Mouse (Mus musculus): ENCODE measurements around the gene Rras2. TPM values are rescaled to one million over a fixed set of nuclear protein-coding genes. Genes with fewer than 3 reads are reported as not detected.

Rras2 gene
- total RNA-seq, 1 experiment: 44.0 TPM

DNA sequence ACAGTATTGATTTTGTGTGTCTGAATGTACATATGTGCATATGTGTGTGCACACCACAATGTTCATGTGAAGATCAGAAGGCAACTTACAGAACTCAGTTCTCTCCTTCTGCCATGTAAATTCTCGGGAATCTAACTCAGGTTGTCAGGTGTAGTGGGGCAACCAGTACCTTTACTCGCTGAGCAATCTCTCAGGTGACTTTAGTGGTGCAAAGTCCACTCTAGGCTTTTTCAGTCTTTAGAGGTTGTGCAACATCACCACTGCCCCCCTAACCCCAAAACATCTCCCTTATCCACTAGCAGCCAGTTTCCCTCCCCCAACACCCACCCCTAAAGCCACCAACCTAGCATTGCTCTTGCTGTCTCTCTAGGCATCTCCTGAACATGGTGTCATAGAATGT lies 43.0 kb downstream of the Rras2 start:
- Histone ChIP-seq H3K4me1 (ENCODE audit: control insufficient read depth in 2 of 2, insufficient read depth in 2 of 2, low read length in 2 of 2, poor library complexity in 1 of 2) (peaks cover 6 to 17% of the 10 kb centered on the region in 2 experiments; a peak in 2 of 4 replicates), H3K36me3 (ENCODE audit: control insufficient read depth, insufficient read depth, low read length, poor library complexity, severe bottlenecking) (no peaks in the 10 kb centered on the region; the same call in 1 of the 2 replicates), H3K9ac (ENCODE audit: insufficient read depth, low read depth, low read length, poor library complexity, severe bottlenecking) (no peak overlapping the region), H3K27ac (ENCODE audit: insufficient read depth, low read depth, low read length, poor library complexity, severe bottlenecking) (no peak overlapping the region), H3K4me3 (ENCODE audit: insufficient read depth in 1 of 2, low read depth in 1 of 2, low read length in 2 of 2, poor library complexity in 1 of 2, severe bottlenecking in 1 of 2) (no peak overlapping the region), H3K9me3 (ENCODE audit: control insufficient read depth, insufficient read depth, low read depth, low read length) (no peaks in the 10 kb centered on the region)
- in situ Hi-C loops (cut with MboI; ENCODE audit: low sequenced_read_pairs in 2 of 2, unreplicated experiment in 2 of 2): no loop called here
- no peak for DNase-seq (ENCODE audit: low read depth, low spot score)
- no peak for TF ChIP-seq HCFC1 (IDR thresholded peaks at IDR 0.05; ENCODE audit: borderline replicate concordance, insufficient read depth, low read length)
- TF ChIP-seq ZNF384 (IDR thresholded peaks at IDR 0.05; ENCODE audit: low read depth, low read length): no peak

DNA sequence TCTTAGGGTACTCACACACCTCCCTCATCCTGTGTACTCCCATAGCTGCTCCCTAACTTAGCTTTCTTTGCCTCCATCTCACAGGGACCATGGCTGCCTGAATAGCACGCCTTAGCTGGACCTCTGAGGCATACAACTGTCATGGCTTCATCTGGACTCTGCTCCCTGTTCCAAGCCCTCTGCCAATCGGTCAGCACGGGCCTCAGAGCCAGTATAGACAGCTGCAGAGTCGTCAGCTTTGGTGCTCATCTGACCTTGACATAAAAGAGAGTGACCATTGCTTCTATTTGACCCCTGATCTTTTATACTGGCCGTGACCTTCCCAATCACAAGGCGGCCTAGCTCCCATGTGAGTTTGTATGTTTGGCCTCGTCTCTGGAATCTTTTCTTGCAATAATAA lies 43.4 kb downstream of the Rras2 start:
- Histone ChIP-seq H3K4me3 (ENCODE audit: insufficient read depth in 1 of 2, low read depth in 1 of 2, low read length in 2 of 2, poor library complexity in 1 of 2, severe bottlenecking in 1 of 2) (no peak overlapping the region), H3K4me1 (ENCODE audit: control insufficient read depth in 2 of 2, insufficient read depth in 2 of 2, low read length in 2 of 2, poor library complexity in 1 of 2) (peaks cover 6 to 16% of the 10 kb centered on the region in 2 experiments; a peak in 2 of 4 replicates), H3K9me3 (ENCODE audit: control insufficient read depth, insufficient read depth, low read depth, low read length) (no peaks in the 10 kb centered on the region), H3K9ac (ENCODE audit: insufficient read depth, low read depth, low read length, poor library complexity, severe bottlenecking) (no peak overlapping the region), H3K27ac (ENCODE audit: insufficient read depth, low read depth, low read length, poor library complexity, severe bottlenecking) (no peak overlapping the region), H3K36me3 (ENCODE audit: control insufficient read depth, insufficient read depth, low read length, poor library complexity, severe bottlenecking) (no peaks in the 10 kb centered on the region; the same call in 1 of the 2 replicates)
- in situ Hi-C loops (cut with MboI; ENCODE audit: low sequenced_read_pairs in 2 of 2, unreplicated experiment in 2 of 2): no loop called here
- TF ChIP-seq ZNF384 (IDR thresholded peaks at IDR 0.05; ENCODE audit: low read depth, low read length): no peak
- TF ChIP-seq HCFC1 (IDR thresholded peaks at IDR 0.05; ENCODE audit: borderline replicate concordance, insufficient read depth, low read length): no peak
- no peak for TF ChIP-seq MAFK (IDR thresholded peaks at IDR 0.05; ENCODE audit: insufficient read depth, low read depth, low read length)
- TF ChIP-seq ZC3H11A (IDR thresholded peaks at IDR 0.05; ENCODE audit: borderline replicate concordance, low read depth, low read length): no peak
- TF ChIP-seq CHD2 (IDR thresholded peaks at IDR 0.05; ENCODE audit: low read depth, low read length): no peak
- no peak for DNase-seq (ENCODE audit: low read depth, low spot score)

DNA sequence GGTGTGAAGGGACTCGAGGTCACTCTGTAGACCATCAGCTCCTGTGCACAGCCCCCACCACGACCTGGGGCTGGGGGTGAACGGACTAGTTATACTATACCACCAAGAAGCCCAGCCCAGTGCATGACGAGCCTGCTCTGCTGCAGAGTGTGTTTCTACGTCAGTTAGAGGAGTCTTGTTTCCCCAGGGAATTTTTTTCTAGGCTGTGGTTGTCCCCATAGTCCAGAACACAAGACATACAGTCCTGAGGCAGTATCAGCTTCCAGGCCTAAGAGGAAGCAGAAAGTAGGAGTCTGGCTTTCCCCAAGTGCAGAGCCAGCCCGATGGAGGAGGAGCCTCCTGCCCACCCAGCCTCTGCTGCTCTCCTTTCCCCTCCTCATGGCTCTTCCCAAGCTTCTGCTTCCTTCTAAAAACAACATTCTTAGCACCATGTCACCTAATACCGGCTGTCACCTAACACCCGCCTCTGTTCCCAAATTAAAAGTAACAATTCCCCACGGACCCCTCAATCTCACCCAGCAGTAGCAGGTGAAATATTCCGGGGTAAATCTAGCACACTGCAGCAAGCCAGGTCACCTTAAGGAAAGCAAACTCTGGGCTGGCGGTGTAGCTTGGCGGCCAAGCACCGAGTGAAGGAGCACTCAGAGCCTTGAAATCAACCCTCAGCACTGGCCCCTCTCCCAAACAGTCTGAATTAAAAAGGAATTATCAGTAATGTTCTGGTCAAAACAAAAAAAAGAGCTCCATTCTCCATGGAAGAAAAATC lies 45.5 kb downstream of the Rras2 start:
- in situ Hi-C loops (cut with MboI; ENCODE audit: low sequenced_read_pairs in 2 of 2, unreplicated experiment in 2 of 2): no loop called here
- Histone ChIP-seq H3K4me3 (ENCODE audit: insufficient read depth in 1 of 2, low read depth in 1 of 2, low read length in 2 of 2, poor library complexity in 1 of 2, severe bottlenecking in 1 of 2) (peak overlapping the region in 1 of 2 experiments; percentile 28; a peak in 1 of 4 replicates), H3K36me3 (ENCODE audit: control insufficient read depth, insufficient read depth, low read length, poor library complexity, severe bottlenecking) (no peaks in the 10 kb centered on the region; the same call in 1 of the 2 replicates), H3K9ac (ENCODE audit: insufficient read depth, low read depth, low read length, poor library complexity, severe bottlenecking) (no peak overlapping the region), H3K4me1 (ENCODE audit: control insufficient read depth in 2 of 2, insufficient read depth in 2 of 2, low read length in 2 of 2, poor library complexity in 1 of 2) (peaks cover 6 to 19% of the 10 kb centered on the region in 2 experiments; a peak in 2 of 4 replicates), H3K9me3 (ENCODE audit: control insufficient read depth, insufficient read depth, low read depth, low read length) (no peaks in the 10 kb centered on the region), H3K27ac (ENCODE audit: insufficient read depth, low read depth, low read length, poor library complexity, severe bottlenecking) (no peak overlapping the region)
- DNase-seq (ENCODE audit: low read depth, low spot score): no peak
- TF ChIP-seq HCFC1 (IDR thresholded peaks at IDR 0.05; ENCODE audit: borderline replicate concordance, insufficient read depth, low read length) (no peak), ZNF384 (IDR thresholded peaks at IDR 0.05; ENCODE audit: low read depth, low read length) (no peak), ZC3H11A (IDR thresholded peaks at IDR 0.05; ENCODE audit: borderline replicate concordance, low read depth, low read length) (no peak), CHD2 (IDR thresholded peaks at IDR 0.05; ENCODE audit: low read depth, low read length) (no peak), MAFK (IDR thresholded peaks at IDR 0.05; ENCODE audit: insufficient read depth, low read depth, low read length) (no peak)

DNA sequence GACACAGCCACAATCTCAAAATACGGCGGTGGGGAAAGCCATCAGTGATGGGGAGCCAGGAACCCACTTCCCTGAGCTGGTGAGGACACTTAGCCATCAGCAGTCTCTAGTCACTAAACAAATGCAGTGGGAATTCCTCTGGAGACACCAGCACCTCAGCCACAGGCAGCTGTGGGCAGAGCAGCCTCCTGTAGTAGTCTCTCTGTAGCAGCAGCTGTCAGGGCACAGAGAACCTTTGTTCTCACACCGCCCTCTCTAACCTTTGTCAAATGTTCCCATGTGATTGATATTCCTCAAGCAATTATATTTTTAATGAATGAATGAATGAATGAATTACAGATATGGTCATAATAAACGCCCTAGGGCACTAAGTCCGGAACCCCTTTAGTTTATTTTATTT lies 46.2 kb downstream of the Rras2 start:
- H3K4me1 ChIP-seq (ENCODE audit: control insufficient read depth in 2 of 2, insufficient read depth in 2 of 2, low read length in 2 of 2, poor library complexity in 1 of 2): peaks cover 6 to 20% of the 10 kb centered on the region in 2 experiments; a peak in 2 of 4 replicates
- no peaks in the 10 kb centered on the region for H3K9me3 ChIP-seq (ENCODE audit: control insufficient read depth, insufficient read depth, low read depth, low read length)
- no peak overlapping the region for H3K27ac ChIP-seq (ENCODE audit: insufficient read depth, low read depth, low read length, poor library complexity, severe bottlenecking)
- no peaks in the 10 kb centered on the region; the same call in 1 of the 2 replicates for H3K36me3 ChIP-seq (ENCODE audit: control insufficient read depth, insufficient read depth, low read length, poor library complexity, severe bottlenecking)
- no peak for DNase-seq (ENCODE audit: low read depth, low spot score)
- TF ChIP-seq CHD2 (IDR thresholded peaks at IDR 0.05; ENCODE audit: low read depth, low read length) (no peak), ZNF384 (IDR thresholded peaks at IDR 0.05; ENCODE audit: low read depth, low read length) (no peak), HCFC1 (IDR thresholded peaks at IDR 0.05; ENCODE audit: borderline replicate concordance, insufficient read depth, low read length) (no peak), ZC3H11A (IDR thresholded peaks at IDR 0.05; ENCODE audit: borderline replicate concordance, low read depth, low read length) (no peak), MAFK (IDR thresholded peaks at IDR 0.05; ENCODE audit: insufficient read depth, low read depth, low read length) (no peak)
- H3K9ac ChIP-seq (ENCODE audit: insufficient read depth, low read depth, low read length, poor library complexity, severe bottlenecking): no peak overlapping the region
- in situ Hi-C loops (cut with MboI; ENCODE audit: low sequenced_read_pairs in 2 of 2, unreplicated experiment in 2 of 2): no loop called here
- no peak overlapping the region for H3K4me3 ChIP-seq (ENCODE audit: insufficient read depth in 1 of 2, low read depth in 1 of 2, low read length in 2 of 2, poor library complexity in 1 of 2, severe bottlenecking in 1 of 2)
